Mouse (Mus musculus): ENCODE measurements around the gene H2afv. TPM values are rescaled to one million over a fixed set of nuclear protein-coding genes. Genes with fewer than 3 reads are reported as not detected.
A peak's percentile ranks its signal among the peaks of the same experiment; 100 is the strongest.

Gene H2afv
- polyA plus RNA-seq, 1 experiment from 2014 or later, result 581 TPM

DNA sequence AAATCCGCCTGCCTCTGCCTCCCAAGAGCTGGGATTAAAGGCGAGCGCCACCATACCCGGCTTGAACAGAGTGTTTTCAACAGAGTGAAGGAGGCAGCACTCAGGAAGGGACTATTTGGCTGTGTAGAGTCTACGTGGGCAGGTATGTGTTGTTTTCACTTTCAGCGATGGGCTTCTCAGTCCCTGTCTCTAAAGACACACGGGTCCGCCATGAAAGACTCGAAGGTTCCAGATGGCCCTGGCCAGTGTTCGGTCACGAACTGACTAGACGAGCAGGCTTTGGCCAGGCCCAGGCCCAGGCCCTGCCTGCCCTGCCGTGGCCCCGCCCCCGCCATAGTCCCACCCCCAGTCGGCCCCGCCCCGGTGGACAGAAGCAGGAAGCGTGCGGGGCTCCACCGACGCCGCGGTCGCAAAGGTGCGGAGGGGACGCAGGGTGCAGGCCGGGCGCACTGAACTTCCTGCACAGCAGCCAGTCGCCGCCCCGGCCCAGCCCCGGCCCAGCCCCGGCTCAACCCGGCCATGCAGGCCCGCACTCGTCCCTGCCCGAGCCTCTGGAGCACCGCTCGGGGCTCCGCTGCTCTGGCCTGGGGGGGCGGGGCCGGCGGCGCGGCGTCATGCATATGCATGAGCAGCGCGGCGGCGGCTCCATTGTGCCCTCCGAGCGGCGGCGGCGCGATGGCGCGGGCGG is 55.4 kb downstream of the H2afv start, which contains the start of gene Zmiz2:
Zmiz2 (plus strand) TSS at position 349 of the 688 bp plus-strand sequence.
- Histone ChIP-seq H3K4me1 (ENCODE audit: insufficient read depth) (no peaks in the 10 kb centered on the region), H3K9me3 (ENCODE audit: low read depth, low read length) (no peaks in the 10 kb centered on the region), H3K36me3 (ENCODE audit: insufficient read depth) (peaks cover 10% of the 10 kb centered on the region), H3K27me3 (ENCODE audit: insufficient read depth, low read length) (no peaks in the 10 kb centered on the region), H3K9ac (peak within 1 kb of the TSS; percentile 85), H3K4me2 (peak within 1 kb of the TSS; percentile 86), H3K27ac (ENCODE audit: low read depth) (peak within 1 kb of the TSS; percentile 93), H3K4me3 (ENCODE audit: low read depth, low read length) (peak within 1 kb of the TSS; percentile 89)
- DNase-seq (peak; percentile 94), ATAC-seq (ENCODE audit: insufficient read depth) (peak; percentile 99)
- TF ChIP-seq CTCF (IDR thresholded peaks at IDR 0.05; ENCODE audit: low read depth), result no peak
- 7% methylated on average over 59 of the region's 60 CpGs for WGBS

DNA sequence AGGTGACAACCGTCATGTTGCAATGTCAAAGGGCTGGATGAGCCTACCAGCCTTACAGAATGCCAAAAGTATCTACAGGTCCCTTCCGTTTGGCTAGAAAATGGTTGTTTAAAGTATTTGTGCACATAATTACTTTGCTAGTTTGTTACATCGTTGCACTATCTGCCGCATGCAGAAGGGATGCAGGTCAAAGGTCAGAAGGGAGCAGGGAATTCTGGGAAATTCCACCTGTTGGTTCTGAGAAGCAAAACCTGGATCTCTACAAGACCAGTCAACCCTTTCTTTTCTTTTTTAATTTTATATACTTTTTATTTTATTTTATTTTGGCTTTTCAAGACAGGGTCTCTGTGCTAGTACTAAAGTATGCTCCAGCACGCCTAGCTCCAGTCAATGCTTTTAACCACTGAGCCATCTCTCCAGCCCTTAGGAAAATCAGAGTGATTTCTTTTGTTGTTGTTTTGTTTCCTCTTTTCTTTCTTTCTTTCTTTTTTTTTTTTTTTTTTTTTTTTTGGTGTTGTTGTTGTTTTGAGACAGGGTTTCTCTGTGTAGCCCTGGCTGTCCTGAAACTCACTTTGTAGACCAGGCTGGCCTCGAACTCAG is 56.0 kb downstream of the H2afv start:
- Histone ChIP-seq H3K27ac (ENCODE audit: low read depth) (peak overlapping the region; percentile 93), H3K4me2 (peak overlapping the region; percentile 86), H3K4me1 (ENCODE audit: insufficient read depth) (no peaks in the 10 kb centered on the region), H3K4me3 (ENCODE audit: low read depth, low read length) (peak overlapping the region; percentile 89), H3K9me3 (ENCODE audit: low read depth, low read length) (no peaks in the 10 kb centered on the region), H3K27me3 (ENCODE audit: insufficient read depth, low read length) (no peaks in the 10 kb centered on the region), H3K36me3 (ENCODE audit: insufficient read depth) (peaks cover 9% of the 10 kb centered on the region), H3K9ac (peak overlapping the region; percentile 85)
- no peak for TF ChIP-seq CTCF (IDR thresholded peaks at IDR 0.05; ENCODE audit: low read depth)
- DNase-seq (no peak), ATAC-seq (ENCODE audit: insufficient read depth) (no peak)
- WGBS, result 88% methylated on average over 6 of the region's 6 CpGs

DNA sequence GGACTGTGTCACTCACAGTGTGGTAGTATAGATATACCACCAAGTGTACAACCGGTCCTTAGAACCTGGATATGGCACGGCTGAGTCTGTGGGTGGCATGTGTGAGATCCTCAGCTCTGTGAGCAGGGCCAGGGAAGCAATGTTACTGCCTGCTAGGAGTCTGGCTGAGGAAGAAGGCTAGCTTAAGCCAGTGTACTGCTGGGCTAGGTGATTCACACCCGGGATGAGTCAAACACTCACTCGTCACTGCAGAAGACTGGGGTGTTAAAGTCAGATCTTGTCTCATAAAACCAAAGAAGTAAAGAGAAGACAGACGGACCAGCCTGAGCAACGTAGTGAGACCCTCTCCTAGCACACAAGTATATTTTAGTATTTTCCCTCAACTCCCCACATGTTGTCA is 63.3 kb downstream of the H2afv start:
- no peak for TF ChIP-seq CTCF (IDR thresholded peaks at IDR 0.05; ENCODE audit: low read depth)
- no peaks in the 10 kb centered on the region for H3K9me3 ChIP-seq (ENCODE audit: low read depth, low read length)
- no peaks in the 10 kb centered on the region for H3K4me1 ChIP-seq (ENCODE audit: insufficient read depth)
- H3K4me3 ChIP-seq (ENCODE audit: low read depth, low read length), result no peak overlapping the region
- no peak for DNase-seq
- H3K4me2 ChIP-seq, result no peak overlapping the region
- 75% methylated on average over 6 of the region's 6 CpGs for WGBS
- no peak overlapping the region for H3K9ac ChIP-seq
- no peak for ATAC-seq (ENCODE audit: insufficient read depth)
- no peaks in the 10 kb centered on the region for H3K27me3 ChIP-seq (ENCODE audit: insufficient read depth, low read length)
- no peaks in the 10 kb centered on the region for H3K36me3 ChIP-seq (ENCODE audit: insufficient read depth)
- H3K27ac ChIP-seq (ENCODE audit: low read depth), result no peak overlapping the region

Small RNAs within 50 kb of the gene (microRNA-seq; reads per million reads assigned to microRNA genes)
- gene Gm22123 (ENCODE audit: borderline number of aligned reads) (not detected), gene Mir7651 (ENCODE audit: borderline number of aligned reads) (0.71 reads per million)

Other genes with a start within 250 kb of the H2afv start
- 0.63 and 0.73 TPM in 2 replicates for gene A730071L15Rik, start 244.4 kb downstream of the H2afv start, polyA plus RNA-seq (2014; fragmentation: Nextera tagmentation; extraction: Ambion mirVana)
- gene Nudcd3, start 244.0 kb downstream of the H2afv start, polyA plus RNA-seq (2014; fragmentation: Nextera tagmentation; extraction: Ambion mirVana), result 37.0 and 38.6 TPM in 2 replicates
- 0.04 TPM in 1 of 2 replicates, not detected in the other for gene Npc1l1, start 214.3 kb downstream of the H2afv start, polyA plus RNA-seq (2014; fragmentation: Nextera tagmentation; extraction: Ambion mirVana)
- gene Ddx56, start 176.7 kb downstream of the H2afv start, polyA plus RNA-seq (2014; fragmentation: Nextera tagmentation; extraction: Ambion mirVana), result 102 and 106 TPM in 2 replicates
- gene Tmed4, start 169.6 kb downstream of the H2afv start, polyA plus RNA-seq (2014; fragmentation: Nextera tagmentation; extraction: Ambion mirVana), result 79.2 and 91.0 TPM in 2 replicates
- 105 TPM in 2 replicates for gene Ogdh, start 152.8 kb downstream of the H2afv start, polyA plus RNA-seq (2014; fragmentation: Nextera tagmentation; extraction: Ambion mirVana)
- 11.8 and 12.9 TPM in 2 replicates for gene Zmiz2, start 55.4 kb downstream of the H2afv start, polyA plus RNA-seq (2014; fragmentation: Nextera tagmentation; extraction: Ambion mirVana)
- 6,177 and 6,257 TPM in 2 replicates for gene Ppia, start 29.0 kb downstream of the H2afv start, polyA plus RNA-seq (2014; fragmentation: Nextera tagmentation; extraction: Ambion mirVana)
- 25.9 and 27.9 TPM in 2 replicates for gene Purb, start 31.5 kb upstream of the H2afv start, polyA plus RNA-seq (2014; fragmentation: Nextera tagmentation; extraction: Ambion mirVana)
- gene Myo1g, start 76.5 kb upstream of the H2afv start, polyA plus RNA-seq (2014; fragmentation: Nextera tagmentation; extraction: Ambion mirVana), result 1.2 and 2.1 TPM in 2 replicates
- gene Ccm2, start 102.4 kb upstream of the H2afv start, polyA plus RNA-seq (2014; fragmentation: Nextera tagmentation; extraction: Ambion mirVana), result 88.8 and 94.3 TPM in 2 replicates
- gene Nacad, start 161.6 kb upstream of the H2afv start, polyA plus RNA-seq (2014; fragmentation: Nextera tagmentation; extraction: Ambion mirVana), result 2.5 and 2.7 TPM in 2 replicates
- gene Tbrg4, start 181.6 kb upstream of the H2afv start, polyA plus RNA-seq (2014; fragmentation: Nextera tagmentation; extraction: Ambion mirVana), result 43.2 and 46.6 TPM in 2 replicates
- gene Wap, start 194.2 kb upstream of the H2afv start, polyA plus RNA-seq (2014; fragmentation: Nextera tagmentation; extraction: Ambion mirVana), result not detected in 2 replicates
- gene Ramp3, start 214.1 kb upstream of the H2afv start, polyA plus RNA-seq (2014; fragmentation: Nextera tagmentation; extraction: Ambion mirVana), result 1.2 and 1.9 TPM in 2 replicates

All from lung, embryonic 14.5 days (tissue).